Mouse (Mus musculus): ENCODE results near the gene Ctsz. TPM values are rescaled to one million over a fixed set of nuclear protein-coding genes. Genes with fewer than 3 reads are reported as not detected.

The Ctsz gene
- polyA plus RNA-seq (2015; fragmentation: Nextera tagmentation; extraction: Ambion mirVana), result 90.2 and 128 TPM in 2 replicates

DNA sequence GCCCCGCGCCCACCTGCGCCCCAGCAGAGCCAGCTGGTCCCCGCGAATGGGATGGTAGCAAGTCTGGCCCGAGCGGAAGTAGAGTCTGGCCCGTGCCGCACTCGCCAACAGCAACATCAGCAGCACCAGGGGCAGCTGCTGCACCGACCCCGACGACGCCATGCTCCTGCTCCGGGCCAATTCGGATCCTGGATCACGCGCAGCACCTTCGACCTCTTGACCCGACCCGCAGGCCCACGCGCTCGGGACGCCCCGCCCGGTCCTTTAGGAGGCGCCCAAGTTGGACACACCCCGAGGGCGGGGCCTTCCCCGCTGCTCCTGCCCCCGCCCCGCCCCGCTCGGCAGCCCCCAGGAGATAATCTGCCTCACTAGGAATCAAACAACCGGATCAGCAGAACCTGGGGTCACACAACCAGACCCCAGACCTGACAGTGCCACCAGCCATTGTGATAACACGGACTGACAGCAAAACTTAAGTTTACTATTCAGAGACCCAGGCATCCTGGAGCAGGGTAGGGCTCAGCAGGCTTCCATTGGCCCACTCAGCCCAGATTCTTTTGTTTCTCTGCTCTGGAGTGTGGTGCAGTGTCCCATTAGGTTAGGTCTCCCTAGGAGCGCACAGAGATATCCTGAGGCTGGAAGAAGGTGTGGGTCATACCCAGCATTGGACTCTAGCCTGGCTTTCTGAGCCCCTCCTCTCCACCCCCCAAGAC, at the start of gene Ctsz:
Gene Ctsz (minus strand): TSS at position 303 of the 713 bp plus-strand sequence.

DNA sequence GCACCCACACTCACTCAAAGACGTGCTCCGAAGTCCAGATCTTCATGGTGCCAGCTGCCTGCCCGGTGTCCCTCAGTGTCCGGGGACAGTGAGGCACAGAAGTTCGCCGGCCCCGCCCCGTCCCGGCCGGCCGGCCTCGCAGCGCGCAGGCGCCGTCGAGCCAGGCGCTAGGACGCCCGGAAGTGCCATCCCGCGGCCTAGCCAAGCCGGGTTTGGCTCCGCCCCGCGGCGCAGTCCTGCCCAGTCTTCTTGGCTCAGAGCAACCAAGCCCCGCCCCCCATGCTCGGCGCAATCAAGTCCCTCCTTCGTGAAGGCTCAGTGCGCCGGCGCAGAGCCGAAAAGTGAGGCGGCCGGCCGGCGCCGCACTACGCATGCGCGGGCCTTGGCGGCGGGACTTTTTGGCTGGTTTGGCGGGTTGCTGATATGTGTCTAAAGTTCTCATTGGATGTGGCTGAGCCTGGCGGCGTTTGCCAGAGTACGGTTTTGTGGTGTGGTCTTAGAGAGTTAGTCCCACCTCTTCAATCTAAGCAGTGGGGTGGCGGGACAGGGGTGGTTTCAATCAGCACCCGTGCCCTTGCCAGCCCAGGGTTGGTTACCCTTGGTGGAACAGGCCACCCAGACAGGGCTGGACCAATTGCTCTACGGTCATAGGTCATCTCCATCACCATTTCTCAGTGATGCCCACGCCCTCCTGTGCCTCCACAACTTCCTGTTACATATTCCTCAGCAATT, 34.1 kb upstream of the Ctsz start, which contains the start of gene Prelid3b:
Gene Prelid3b (minus strand): TSS at position 264 of the 732 bp plus-strand sequence.

DNA sequence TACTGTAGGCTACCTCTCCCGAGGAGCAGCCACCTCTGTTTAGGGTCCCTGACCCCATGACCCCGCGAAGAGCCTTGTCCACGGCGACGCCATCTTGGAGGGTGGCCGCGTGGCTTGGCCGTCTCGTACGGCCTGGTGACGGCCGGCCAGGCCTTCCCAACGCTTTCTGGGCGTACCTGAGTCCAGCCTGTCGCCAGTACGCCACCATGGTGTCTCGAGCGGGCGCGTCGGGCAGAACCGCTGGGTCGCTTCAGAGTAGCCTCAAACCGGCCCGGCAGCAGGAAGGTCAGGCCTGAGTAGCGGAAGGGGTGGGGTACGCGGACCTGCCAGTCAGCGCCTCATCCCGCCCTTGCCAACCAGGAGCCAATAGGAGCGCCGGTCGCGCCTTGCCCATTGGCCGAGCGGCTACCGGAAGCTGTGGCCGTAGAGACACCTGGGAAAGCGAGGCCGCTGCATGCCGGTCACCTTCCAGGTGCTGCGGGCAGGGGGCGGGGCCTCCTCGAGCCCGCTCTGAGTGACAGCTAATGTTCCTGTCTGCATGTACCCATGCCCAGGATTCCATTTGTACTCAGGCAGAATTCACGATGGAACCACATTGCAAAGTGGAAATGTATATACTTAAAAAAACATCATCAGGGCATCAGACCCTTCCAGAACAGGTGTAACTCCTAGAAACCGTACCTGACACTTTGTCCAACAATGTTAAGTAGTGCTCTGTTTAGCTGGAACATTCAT, 25.1 kb upstream of the Ctsz start, which contains the start of gene Atp5e:
Gene Atp5e (minus strand): TSS at position 317 of the 735 bp plus-strand sequence.

DNA sequence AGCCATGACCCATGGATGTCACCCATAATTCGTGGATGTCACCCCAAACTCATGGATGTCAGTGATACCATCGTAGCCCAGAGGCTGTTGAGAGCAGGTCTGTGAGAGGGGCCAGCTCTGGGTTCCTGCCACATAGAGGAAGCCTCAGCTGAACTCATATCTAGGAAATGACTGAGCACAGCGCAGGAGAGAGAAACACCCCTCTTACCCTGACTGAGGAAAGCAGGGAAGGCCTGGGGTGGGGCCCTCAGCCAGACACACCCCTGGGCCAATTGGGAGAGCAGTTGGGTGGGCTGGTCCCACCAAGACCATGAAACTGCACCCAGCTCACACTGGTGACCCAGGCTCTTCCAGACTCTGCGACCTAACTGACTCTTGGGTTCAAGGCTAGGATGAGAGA, 11.5 kb upstream of the Ctsz start, which contains the start of gene Tubb1:
Gene Tubb1 (plus strand): TSS at position 343 of the 400 bp plus-strand sequence.

GRCm38 (mm10) chr2:174415731-174416310, 23.0 kb downstream of the Ctsz start, which contains the start of gene Nelfcd:
TSS of gene Nelfcd (plus strand) at chr2:174415804.

Other genes starting within 250 kb of the Ctsz start
- gene Gnas, start 154.7 kb downstream of the Ctsz start, polyA plus RNA-seq (2015; fragmentation: Nextera tagmentation; extraction: Ambion mirVana), result 802 and 989 TPM in 2 replicates
- gene Gm20721, start 92.3 kb downstream of the Ctsz start, polyA plus RNA-seq (2015; fragmentation: Nextera tagmentation; extraction: Ambion mirVana), result 6.1 and 9.9 TPM in 2 replicates
- 64.9 and 76.8 TPM in 2 replicates for gene Nelfcd, start 23.2 kb downstream of the Ctsz start, polyA plus RNA-seq (2015; fragmentation: Nextera tagmentation; extraction: Ambion mirVana)
- 8.6 and 10.6 TPM in 2 replicates for gene Tubb1, start 11.7 kb upstream of the Ctsz start, polyA plus RNA-seq (2015; fragmentation: Nextera tagmentation; extraction: Ambion mirVana)
- 495 and 541 TPM in 2 replicates for gene Atp5e, start 25.1 kb upstream of the Ctsz start, polyA plus RNA-seq (2015; fragmentation: Nextera tagmentation; extraction: Ambion mirVana)
- gene Prelid3b, start 34.0 kb upstream of the Ctsz start, polyA plus RNA-seq (2015; fragmentation: Nextera tagmentation; extraction: Ambion mirVana), result 96.5 and 108 TPM in 2 replicates
- 0.29 and 0.38 TPM in 2 replicates for gene Zfp831, start 204.5 kb upstream of the Ctsz start, polyA plus RNA-seq (2015; fragmentation: Nextera tagmentation; extraction: Ambion mirVana)

Measured in spleen, postnatal 0 days (tissue).